ENCODE assay signal across 16 mouse cellular contexts in the genomic region with DNA sequence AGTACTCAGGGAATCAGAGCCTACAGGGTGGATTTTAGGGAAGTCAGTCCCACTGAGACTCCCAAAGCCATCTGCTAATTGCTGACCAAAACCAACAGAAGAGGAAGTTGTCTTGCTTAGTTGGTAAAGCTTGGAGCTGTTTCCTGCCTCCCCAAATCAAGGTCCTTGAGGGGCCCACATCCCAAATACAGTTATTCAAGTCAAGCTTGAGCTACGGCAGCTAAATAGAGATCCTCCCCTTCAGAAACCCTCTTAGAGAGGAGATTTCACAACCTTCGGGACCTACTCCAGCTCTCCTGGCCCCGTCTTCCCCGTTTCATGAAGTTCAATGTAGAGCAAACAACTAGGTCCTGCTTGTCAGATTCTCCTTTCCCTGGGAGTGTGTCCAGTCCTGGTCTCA. TPM values are rescaled to one million over a fixed set of nuclear protein-coding genes. Genes with fewer than 3 reads are reported as not detected.
DNase-seq lines count a peak whose midpoint lies in the region; ATAC-seq and TF ChIP-seq lines count a peak whose summit lies in the region.
"Had no signal": no experiment of that assay in that cellular context is flagged by ENCODE, and none has a peak within 500 bp of the region (broad histone marks: within the 10 kb centered on the region; RNA-seq: fewer than 3 reads in every experiment).

No protein-coding gene starts in this region.

- TF ChIP-seq POLR2A in bone marrow macrophage, adult 2 months (IDR thresholded peaks at IDR 0.05; ENCODE audit: borderline replicate concordance, low read depth, low read length), result no peak

- DNase-seq in heart, adult 9 months (ENCODE audit: low spot score in 2 of 2), result peak; percentile 69 to 80
- peak; percentile 51 for DNase-seq in lung, postnatal 36 days
- DNase-seq in midbrain, embryonic 11.5 days (ENCODE audit: low spot score, missing footprints), result no peak
- no peak for DNase-seq in thymus, postnatal 10 days (ENCODE audit: low spot score in 2 of 2)
- no peak for DNase-seq in cerebellum, postnatal 10 days
- DNase-seq: cerebellum, postnatal 25 days; forebrain, postnatal 0 days; right cerebral cortex, postnatal 4 days; thymus, adult 2 months had no signal

- H3K4me1 ChIP-seq in intestine, embryonic 16.5 days (ENCODE audit: control insufficient read depth, insufficient read depth, low read length), result no peaks in the 10 kb centered on the region
- H3K4me1 ChIP-seq in intestine, embryonic 15.5 days (replicated peaks), result peaks cover 5% of the 10 kb centered on the region; the same call in 1 of the 2 replicates
- peaks cover 22% of the 10 kb centered on the region for H3K4me1 ChIP-seq in bone marrow macrophage, adult 2 months (ENCODE audit: control insufficient read depth, insufficient read depth, low read length)
- no peaks in the 10 kb centered on the region for H3K4me1 ChIP-seq in midbrain, embryonic 11.5 days (ENCODE audit: control insufficient read depth, insufficient read depth, low read length)

- no peak overlapping the region for H3K4me3 ChIP-seq in intestine, embryonic 16.5 days (ENCODE audit: low read length)
- H3K4me3 ChIP-seq in intestine, embryonic 15.5 days (replicated peaks), result no peak overlapping the region
- 0 out of 2 replicates have a peak overlapping the region, but pooled peaks have one; percentile 4 for H3K4me3 ChIP-seq in bone marrow macrophage, adult 2 months (ENCODE audit: insufficient read depth, low read length)
- no peak overlapping the region for H3K4me3 ChIP-seq in midbrain, embryonic 11.5 days (ENCODE audit: low read depth, low read length)
- H3K4me3 ChIP-seq: embryonic facial prominence, embryonic 15.5 days; left cerebral cortex, adult 2 months had no signal

- no peaks in the 10 kb centered on the region for H3K36me3 ChIP-seq in intestine, embryonic 16.5 days (ENCODE audit: control insufficient read depth, insufficient read depth, low read length)
- H3K36me3 ChIP-seq in intestine, embryonic 15.5 days, result no peaks in the 10 kb centered on the region
- no peaks in the 10 kb centered on the region for H3K36me3 ChIP-seq in midbrain, embryonic 11.5 days (ENCODE audit: control insufficient read depth, insufficient read depth, low read length)
- H3K36me3 ChIP-seq: embryonic facial prominence, embryonic 15.5 days had no signal

- 54% methylated on average over 4 of the region's 4 CpGs for WGBS in intestine, embryonic 16.5 days
- WGBS in intestine, embryonic 15.5 days, result 57% methylated on average over 4 of the region's 4 CpGs
- WGBS in midbrain, embryonic 11.5 days, result 90% methylated on average over 4 of the region's 4 CpGs

- H3K27me3 ChIP-seq in intestine, embryonic 16.5 days (replicated peaks; ENCODE audit: control insufficient read depth, insufficient read depth, low read length), result no peaks in the 10 kb centered on the region
- H3K27me3 ChIP-seq in intestine, embryonic 15.5 days (replicated peaks), result no peaks in the 10 kb centered on the region
- no peaks in the 10 kb centered on the region for H3K27me3 ChIP-seq in midbrain, embryonic 11.5 days (ENCODE audit: control insufficient read depth, insufficient read depth, low read length)
- H3K27me3 ChIP-seq: embryonic facial prominence, embryonic 15.5 days had no signal

- H3K9ac ChIP-seq in intestine, embryonic 16.5 days (ENCODE audit: low read depth, low read length), result no peak overlapping the region
- no peak overlapping the region for H3K9ac ChIP-seq in intestine, embryonic 15.5 days
- no peak overlapping the region for H3K9ac ChIP-seq in midbrain, embryonic 11.5 days (ENCODE audit: low read length)
- H3K9ac ChIP-seq: embryonic facial prominence, embryonic 15.5 days; forebrain, postnatal 0 days; liver, embryonic 14.5 days had no signal

- H3K9me3 ChIP-seq in intestine, embryonic 16.5 days (ENCODE audit: control insufficient read depth, low read length), result no peaks in the 10 kb centered on the region
- H3K9me3 ChIP-seq in intestine, embryonic 15.5 days, result no peaks in the 10 kb centered on the region
- H3K9me3 ChIP-seq in midbrain, embryonic 11.5 days (ENCODE audit: control insufficient read depth, low read length), result no peaks in the 10 kb centered on the region
- H3K9me3 ChIP-seq: embryonic facial prominence, embryonic 15.5 days had no signal

- no peak for TF ChIP-seq CTCF in bone marrow macrophage, adult 2 months (IDR thresholded peaks at IDR 0.05; ENCODE audit: low read depth, low read length)

- ATAC-seq in intestine, embryonic 16.5 days, result no peak
- ATAC-seq in intestine, embryonic 15.5 days, result no peak
- no peak for ATAC-seq in midbrain, embryonic 11.5 days (ENCODE audit: low FRiP score)
- ATAC-seq: forebrain, postnatal 0 days; midbrain, embryonic 16.5 days had no signal

- H3K4me2 ChIP-seq in intestine, embryonic 16.5 days (ENCODE audit: low read depth, low read length), result no peak overlapping the region
- no peak overlapping the region for H3K4me2 ChIP-seq in intestine, embryonic 15.5 days (replicated peaks)
- H3K4me2 ChIP-seq in midbrain, embryonic 11.5 days, result no peak overlapping the region
- H3K4me2 ChIP-seq: embryonic facial prominence, embryonic 15.5 days had no signal

- H3K27ac ChIP-seq in intestine, embryonic 16.5 days (ENCODE audit: low read length), result peak overlapping the region; percentile 26; the same call in 1 of the 2 replicates
- H3K27ac ChIP-seq in intestine, embryonic 15.5 days, result no peak overlapping the region
- H3K27ac ChIP-seq in bone marrow macrophage, adult 2 months (ENCODE audit: insufficient read depth, low read depth, low read length), result peak overlapping the region; percentile 98
- no peak overlapping the region for H3K27ac ChIP-seq in midbrain, embryonic 11.5 days (ENCODE audit: low read depth, low read length)
- H3K27ac ChIP-seq: embryonic facial prominence, embryonic 15.5 days; left cerebral cortex, adult 2 months; liver, embryonic 14.5 days had no signal

RNA-seq across cellular contexts. Expression of a gene that starts 20.6 kb away (rescaled TPM):
- polyA plus RNA-seq in intestine, embryonic 16.5 days (2015; fragmentation: Nextera tagmentation; extraction: Ambion mirVana), result 11.9 and 12.5 TPM in 2 replicates
- polyA plus RNA-seq in intestine, embryonic 15.5 days (2015; fragmentation: Nextera tagmentation; extraction: Ambion mirVana), result 13.9 and 15.3 TPM in 2 replicates
- 27.0 and 28.9 TPM in 2 replicates for polyA plus RNA-seq in bone marrow macrophage, adult 2 months (2012; ENCODE audit: insufficient read depth, insufficient read length, missing spikeins)
- polyA plus RNA-seq in midbrain, embryonic 11.5 days (2014; fragmentation: Nextera tagmentation; extraction: Ambion mirVana), result 32.1 and 35.9 TPM in 2 replicates

RNA-seq across cellular contexts. Expression of a gene that starts 56.7 kb away (rescaled TPM):
- polyA plus RNA-seq in intestine, embryonic 16.5 days (2015; fragmentation: Nextera tagmentation; extraction: Ambion mirVana), result 21.7 and 23.3 TPM in 2 replicates
- 21.8 and 22.3 TPM in 2 replicates for polyA plus RNA-seq in intestine, embryonic 15.5 days (2015; fragmentation: Nextera tagmentation; extraction: Ambion mirVana)
- polyA plus RNA-seq in bone marrow macrophage, adult 2 months (2012; ENCODE audit: insufficient read depth, insufficient read length, missing spikeins), result 0.77 and 1.0 TPM in 2 replicates
- 9.3 and 10.3 TPM in 2 replicates for polyA plus RNA-seq in midbrain, embryonic 11.5 days (2014; fragmentation: Nextera tagmentation; extraction: Ambion mirVana)

Comparison
In these comparisons a context has a peak if more than half of its experiments do, and no peak if none do; other contexts are left out.
1. H3K27ac ChIP-seq: peak in intestine, embryonic 16.5 days (single experiment) and bone marrow macrophage, adult 2 months (single experiment); none in intestine, embryonic 15.5 days (single experiment) and midbrain, embryonic 11.5 days (single experiment).
2. DNase-seq: peak in heart, adult 9 months (2 of 2) and lung, postnatal 36 days (single experiment); none in midbrain, embryonic 11.5 days (single experiment), thymus, postnatal 10 days (0 of 2) and cerebellum, postnatal 10 days (0 of 2).